Mouse (Mus musculus): Measurements from ENCODE around the gene Plce1.

DNA sequence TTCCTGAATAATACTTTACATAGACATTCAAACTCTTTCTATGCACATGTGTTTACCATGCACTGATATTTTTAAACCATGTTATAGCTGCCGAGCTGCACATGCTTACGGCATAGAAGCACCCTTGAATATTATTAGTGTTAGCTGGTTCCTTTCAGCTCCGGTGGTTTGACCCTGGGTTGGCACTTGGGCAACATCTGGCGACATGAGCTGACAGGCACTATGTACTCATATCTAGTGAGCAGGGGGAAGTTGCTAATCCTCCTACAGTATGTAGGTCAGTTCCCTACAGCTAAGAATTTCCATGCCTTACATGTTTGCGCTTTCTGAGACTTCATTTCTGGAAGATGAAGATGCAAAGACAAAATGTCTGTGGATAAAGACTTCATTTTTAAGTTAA, 86.4 kb downstream of the Plce1 start:
- TF ChIP-seq CTCF (IDR thresholded peaks at IDR 0.05; ENCODE audit: low read depth): no peak
- TF ChIP-seq EP300 (IDR thresholded peaks at IDR 0.05; ENCODE audit: low read depth): no peak

Data from liver, embryonic 14.5 days (tissue).